Mouse (Mus musculus) gastrocnemius, adult 2 months (tissue): Measurements from ENCODE around the gene Tpra1. TPM values are rescaled to one million over a fixed set of nuclear protein-coding genes. Genes with fewer than 3 reads are reported as not detected.

ENCODE experiments used
- DNase-seq: peaks from one replicate; pipeline ENCODE4 v3.0.0; 2022
- H3K27ac ChIP-seq: fragments of 200-600 bp; 2 replicates; pipeline ENCODE4 v1.8.1; 2022; ENCODE audit warnings: mild to moderate bottlenecking
- H3K4me3 ChIP-seq: fragments of 200-600 bp; 2 replicates; pipeline ENCODE4 v1.8.1; 2022; ENCODE audit warnings: mild to moderate bottlenecking, moderate library complexity
- CTCF ChIP-seq: fragments of 200-600 bp; IDR thresholded peaks from 2 replicates; pipeline ENCODE4 v1.8.1; 2022; ENCODE audit warnings: antibody characterized with exemption, mild to moderate bottlenecking, moderate library complexity
- intact Hi-C: fragments of 180-260 bp; cut with DNase I; formaldehyde crosslinking; loops from one replicate; pipeline ENCODE4 v1.15.1; 2025
- total RNA-seq, 2 experiments: library from RNA; stranded (reverse); gene quantifications; 2 replicates each; pipeline ENCODE4 v1.2.3; 2021

The Tpra1 gene
- total RNA-seq, 2 experiments from 2014 or later = 25.5 to 26.1 TPM

DNA sequence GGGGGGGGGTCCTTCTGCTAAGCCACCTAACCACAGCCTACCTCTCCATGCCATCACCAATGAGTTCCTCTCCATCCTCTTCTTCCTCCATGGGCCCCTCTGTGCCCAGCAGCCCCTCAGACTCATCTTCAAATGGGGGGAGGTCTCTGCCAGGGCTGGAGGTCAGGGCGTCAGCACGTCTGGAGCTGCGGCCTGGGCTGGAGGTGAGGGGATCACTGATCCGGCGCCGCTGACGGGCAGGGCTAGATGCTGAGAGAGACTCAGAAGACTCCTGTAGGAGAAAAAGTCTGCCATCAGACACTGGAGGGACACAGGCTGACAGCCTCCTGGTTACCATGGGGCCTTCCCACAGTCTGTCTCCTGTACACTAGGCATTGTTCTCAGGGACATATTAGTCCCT, 4.8 kb upstream of the Tpra1 start:
- no peak for DNase-seq
- no peak overlapping the region for H3K27ac ChIP-seq
- H3K4me3 ChIP-seq = no peak overlapping the region
- intact Hi-C loops = no loop called here
- no peak for TF ChIP-seq CTCF

DNA sequence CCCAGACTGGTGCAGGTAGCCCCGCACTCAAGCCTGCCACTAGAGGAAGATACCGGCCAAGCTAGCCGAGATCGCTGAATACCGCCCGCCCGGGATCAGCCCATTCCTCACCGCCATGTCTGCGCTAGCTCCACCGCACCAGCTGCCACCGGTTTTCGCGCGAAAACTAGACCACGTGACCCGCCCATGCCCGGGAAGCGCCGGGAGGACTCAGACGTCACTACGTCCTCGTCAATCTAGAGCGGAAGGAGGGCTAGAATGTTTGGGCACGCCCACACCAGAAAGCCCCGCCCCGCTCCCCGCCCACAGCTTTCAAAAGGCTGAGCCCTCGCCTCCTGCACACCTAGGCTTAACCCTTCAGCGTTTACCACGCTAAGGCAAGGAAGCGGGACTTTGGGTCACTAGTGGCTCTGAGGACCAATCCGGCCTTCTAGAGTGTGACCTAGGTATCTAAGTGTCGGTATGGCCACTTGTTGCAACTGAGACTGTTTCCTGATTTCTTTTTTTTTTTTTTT, 3.5 kb upstream of the Tpra1 start, which contains the start of gene Mcm2:
TSS of gene Mcm2 (minus strand) at position 247 of the 515 bp plus-strand sequence.
- DNase-seq = peak; percentile 96
- intact Hi-C loops = no loop called here
- TF ChIP-seq CTCF = no peak
- Histone ChIP-seq H3K4me3 (peak within 1 kb of the TSS; percentile 76), H3K27ac (peak within 1 kb of the TSS; percentile 76)

DNA sequence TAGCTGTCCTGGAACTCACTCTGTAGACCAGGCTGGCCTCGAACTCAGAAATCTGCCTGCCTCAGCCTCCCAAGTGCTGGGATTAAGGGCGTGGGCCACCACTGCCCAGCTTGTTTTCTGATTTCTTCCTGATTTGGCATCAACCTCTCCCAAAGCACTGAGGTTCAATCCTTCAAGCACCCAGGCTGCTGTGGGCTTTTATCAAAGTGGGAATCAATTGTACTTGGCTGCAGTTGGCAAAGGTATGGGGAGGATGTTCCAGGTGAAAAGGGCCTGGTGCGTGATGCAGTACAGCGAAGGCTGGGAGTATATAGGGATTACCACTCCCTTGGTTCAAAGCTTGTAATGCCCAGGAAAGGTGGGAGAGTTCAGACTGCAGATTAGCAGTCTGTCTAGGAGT, 3.0 kb upstream of the Tpra1 start:
- Histone ChIP-seq H3K4me3 (peak overlapping the region; percentile 76), H3K27ac (peak overlapping the region; percentile 76)
- no peak for DNase-seq
- no peak for TF ChIP-seq CTCF
- intact Hi-C loops = no loop called here

DNA sequence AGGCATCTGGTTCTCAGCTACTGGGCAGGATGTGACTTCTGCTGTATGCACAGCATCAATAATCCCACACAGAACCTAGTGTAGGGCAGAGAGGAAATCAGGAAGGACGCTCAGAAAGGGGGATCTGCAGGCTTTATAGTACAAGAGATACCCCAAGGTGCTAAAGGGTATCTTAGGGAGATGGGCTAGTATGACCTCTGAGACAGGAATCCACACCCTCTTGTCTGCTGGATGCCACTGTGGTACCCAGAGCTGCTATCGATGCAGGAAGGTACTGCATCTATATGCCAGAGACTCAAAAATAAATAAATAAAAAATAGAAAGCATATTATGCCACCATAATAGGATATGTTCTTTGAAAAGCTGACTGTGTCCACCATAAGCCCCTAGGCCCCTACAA, 2.4 kb upstream of the Tpra1 start:
- H3K27ac ChIP-seq = no peak overlapping the region; the same call in 1 of the 2 replicates
- DNase-seq = no peak
- no peak for TF ChIP-seq CTCF
- H3K4me3 ChIP-seq = no peak overlapping the region
- intact Hi-C loops = no loop called here

DNA sequence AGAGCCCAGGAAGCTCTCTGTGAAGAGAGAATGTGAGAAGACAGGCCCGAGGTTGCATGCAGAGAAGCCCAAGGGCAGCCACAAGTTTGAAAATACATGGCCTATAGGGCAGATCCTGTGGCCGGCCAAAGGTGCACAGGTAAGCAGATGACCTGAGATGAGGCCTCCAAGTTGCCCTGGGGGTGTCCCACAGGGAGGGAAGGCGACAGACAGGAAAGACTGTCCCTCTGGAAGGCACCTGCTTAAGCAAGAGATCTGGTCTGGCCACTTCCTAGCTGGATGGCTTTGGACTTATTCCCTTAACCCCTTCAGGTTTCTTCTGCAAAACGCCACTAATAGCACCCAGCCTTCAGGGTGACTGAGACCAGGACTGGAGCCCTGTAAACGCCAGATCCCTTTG, 580 bp upstream of the Tpra1 start:
- peak overlapping the region; percentile 98 for H3K27ac ChIP-seq
- DNase-seq = no peak

DNA sequence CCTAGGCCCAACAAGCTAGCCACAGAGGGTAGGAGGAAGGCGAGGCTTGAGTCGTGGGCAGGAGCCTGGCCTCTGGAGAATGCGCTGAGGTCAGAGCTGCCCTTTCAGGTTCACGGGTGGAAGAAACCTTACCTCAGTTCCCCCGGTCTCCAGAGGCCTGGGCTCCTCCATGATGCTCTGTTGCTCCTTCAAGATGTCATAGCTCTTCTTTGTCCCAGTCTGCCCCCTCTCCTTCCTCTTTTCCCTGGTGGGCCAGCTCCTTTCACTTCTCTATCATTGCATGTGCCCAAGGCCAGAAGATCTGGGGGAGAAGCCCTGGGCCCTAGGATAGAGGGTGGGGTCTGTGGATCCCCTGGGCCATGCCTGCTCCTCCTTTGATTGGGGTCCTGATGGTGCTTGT, 1.7 kb downstream of the Tpra1 start:
- Histone ChIP-seq H3K27ac (peak overlapping the region; percentile 98), H3K4me3 (peak overlapping the region; percentile 97)
- DNase-seq = no peak
- intact Hi-C loops = no loop called here
- no peak for TF ChIP-seq CTCF

More for the DNA sequence above, 580 bp upstream of the Tpra1 start:
- TF ChIP-seq CTCF = no peak
- H3K4me3 ChIP-seq = peak overlapping the region; percentile 97
- intact Hi-C loops = no loop called here

DNA sequence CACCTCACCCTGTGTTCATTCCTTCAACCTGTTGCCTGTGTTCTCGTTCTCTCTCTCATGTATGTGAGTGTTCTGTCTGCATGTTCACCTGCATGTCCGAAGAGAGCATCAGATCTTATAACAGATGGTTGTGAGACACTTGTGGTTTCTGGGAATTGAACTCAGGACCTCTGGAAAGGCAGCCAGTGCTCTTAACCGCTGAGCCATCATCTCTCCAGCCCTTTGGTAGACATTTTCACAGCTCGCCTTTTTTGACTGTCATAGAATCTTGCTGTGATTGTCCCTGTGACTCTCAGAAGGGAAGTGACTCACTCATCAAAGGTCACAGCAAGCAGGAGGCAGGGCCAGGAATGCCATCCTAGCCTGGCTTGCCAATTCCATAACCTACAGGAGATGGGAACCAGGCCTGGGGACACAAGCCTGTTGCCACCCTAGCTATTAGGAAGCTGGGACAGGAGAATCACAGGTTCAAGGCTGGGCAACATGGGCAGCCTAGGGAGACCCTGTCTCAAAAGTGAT, 2.5 kb downstream of the Tpra1 start:
- intact Hi-C loops = no loop called here
- DNase-seq = no peak
- Histone ChIP-seq H3K4me3 (peak overlapping the region; percentile 97), H3K27ac (peak overlapping the region; percentile 98)
- no peak for TF ChIP-seq CTCF

DNA sequence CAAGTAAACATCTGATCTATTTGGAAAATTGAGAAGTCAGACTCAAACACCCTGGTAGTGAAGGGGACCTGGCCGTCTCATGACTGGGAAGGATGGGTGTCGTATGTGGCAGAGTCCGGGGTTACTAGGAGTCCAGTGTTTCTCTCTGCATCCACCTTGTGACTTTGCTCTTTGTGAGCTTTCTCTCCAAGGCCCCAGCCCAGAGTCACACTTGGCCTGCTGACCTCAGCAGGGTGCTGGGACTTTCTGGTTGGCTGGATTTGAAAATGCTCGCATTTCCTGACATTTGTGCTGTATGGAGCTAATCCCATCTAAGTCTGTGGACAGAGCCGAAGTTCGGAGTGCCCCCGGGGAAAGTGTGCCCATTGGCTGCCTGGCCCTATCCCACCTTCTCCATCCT, 3.0 kb downstream of the Tpra1 start:
- intact Hi-C loops = no loop called here
- peak overlapping the region; percentile 98 for H3K27ac ChIP-seq
- TF ChIP-seq CTCF = no peak

DNA sequence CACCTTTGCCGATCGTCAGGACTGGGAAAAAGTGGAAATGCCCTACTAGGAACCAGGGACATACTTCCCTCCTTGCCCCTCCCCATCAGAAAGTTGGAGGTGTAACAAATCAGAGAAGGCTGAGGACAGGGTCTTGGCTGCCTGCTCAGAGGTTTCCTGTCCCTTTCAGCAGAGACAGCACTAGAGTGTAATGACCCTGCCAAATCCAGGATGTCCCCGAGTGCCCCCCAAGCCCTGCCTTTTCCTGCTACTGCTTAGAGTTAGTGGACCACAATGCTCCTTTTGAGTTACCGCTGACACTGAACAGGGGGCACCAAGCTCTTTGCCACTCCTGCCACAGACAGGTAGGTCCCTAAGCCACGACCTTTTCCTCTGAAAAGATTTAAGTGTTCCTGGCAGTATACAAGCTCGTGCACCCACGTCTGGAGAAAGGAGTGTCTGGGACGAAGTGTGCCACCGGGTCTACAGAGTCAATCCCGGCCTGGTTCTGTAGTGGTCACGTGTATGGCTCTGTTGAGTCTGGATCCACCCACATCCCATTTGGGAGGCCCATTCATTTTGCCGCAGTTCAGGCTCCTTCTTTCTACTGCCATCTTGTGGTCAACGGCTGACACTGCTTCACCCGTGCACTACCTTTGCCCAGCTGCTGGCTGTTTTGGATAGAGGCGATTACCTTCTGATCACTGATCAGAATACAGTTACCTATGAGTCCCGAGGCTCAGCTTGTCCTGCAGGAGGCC, 4.5 kb downstream of the Tpra1 start:
- DNase-seq = peak; percentile 71
- peak overlapping the region; percentile 98 for H3K27ac ChIP-seq
- intact Hi-C loops = no loop called here
- TF ChIP-seq CTCF = peak; percentile 92
- H3K4me3 ChIP-seq = peak overlapping the region; percentile 31

More for the DNA sequence above, 3.0 kb downstream of the Tpra1 start:
- no peak for DNase-seq
- H3K4me3 ChIP-seq = 0 out of 2 replicates have a peak overlapping the region, but pooled peaks have one; percentile 17

DNA sequence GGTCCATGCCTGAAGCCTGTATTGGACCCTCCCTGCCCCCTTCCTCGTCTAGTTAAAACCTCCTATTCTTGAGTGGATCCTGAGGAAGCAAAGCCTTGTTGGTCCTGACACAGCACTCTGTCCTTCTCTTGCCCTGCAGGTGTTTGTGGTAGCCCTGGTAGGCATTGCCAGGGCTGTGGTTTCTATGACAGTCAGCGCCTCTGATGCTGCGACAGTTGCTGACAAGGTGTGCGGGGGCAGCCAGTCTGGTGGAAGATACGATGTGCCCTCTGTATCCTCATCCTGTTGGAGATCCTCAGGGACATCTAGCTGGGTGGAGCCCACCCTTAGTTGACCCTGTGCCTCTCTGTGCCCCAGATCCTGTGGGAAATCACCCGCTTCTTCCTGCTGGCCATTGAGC, 7.1 kb downstream of the Tpra1 start:
- TF ChIP-seq CTCF = no peak
- no peak overlapping the region for H3K4me3 ChIP-seq
- intact Hi-C loops = no loop called here
- no peak overlapping the region for H3K27ac ChIP-seq
- DNase-seq = no peak

DNA sequence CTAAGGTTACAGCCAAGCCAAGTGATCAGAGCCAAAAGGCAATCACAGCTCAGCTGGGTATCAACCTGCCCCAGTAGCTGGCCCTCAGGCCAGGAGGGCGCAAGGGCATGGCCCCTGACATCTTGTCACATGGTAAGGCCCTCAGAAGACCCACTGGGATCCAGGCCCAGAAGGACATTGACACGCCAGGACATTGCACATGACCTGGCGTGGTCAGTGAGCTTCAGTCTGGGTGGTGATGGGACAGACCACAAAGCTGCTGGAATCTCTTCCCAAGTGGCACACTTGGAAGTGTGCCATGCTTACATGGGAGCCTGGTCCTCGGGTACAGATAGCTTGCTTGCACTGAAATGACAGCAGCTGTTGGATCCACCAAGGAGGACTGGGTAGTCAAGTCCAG, 11.0 kb downstream of the Tpra1 start:
- TF ChIP-seq CTCF = no peak
- intact Hi-C loops = no loop called here

DNA sequence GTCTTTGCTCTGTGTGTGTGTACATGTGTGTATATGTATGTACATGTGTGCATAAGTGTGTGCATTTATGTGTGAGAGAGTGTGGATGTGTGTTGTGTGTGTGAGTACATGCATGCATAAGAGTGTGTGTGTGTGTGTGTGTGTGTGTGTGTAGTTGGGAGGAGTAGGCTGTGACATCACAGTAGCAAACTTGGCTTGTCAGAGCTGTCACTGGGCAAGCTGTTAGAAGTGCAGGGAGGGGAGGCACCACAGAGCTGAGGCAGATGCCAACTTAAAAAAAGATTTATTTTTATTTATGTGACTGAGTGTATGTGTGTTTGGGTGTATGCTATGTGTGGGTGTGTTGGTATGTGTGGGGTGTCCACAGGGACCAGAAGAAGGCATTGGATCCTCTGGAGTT, 11.4 kb downstream of the Tpra1 start:
- Histone ChIP-seq H3K4me3 (no peak overlapping the region), H3K27ac (peak overlapping the region; percentile 35; the same call in 1 of the 2 replicates)
- TF ChIP-seq CTCF = no peak
- DNase-seq = no peak
- intact Hi-C loops = no loop called here

More for the DNA sequence above, 11.0 kb downstream of the Tpra1 start:
- Histone ChIP-seq H3K4me3 (no peak overlapping the region), H3K27ac (peak overlapping the region; percentile 35; the same call in 1 of the 2 replicates)
- peak; percentile 67 for DNase-seq

DNA sequence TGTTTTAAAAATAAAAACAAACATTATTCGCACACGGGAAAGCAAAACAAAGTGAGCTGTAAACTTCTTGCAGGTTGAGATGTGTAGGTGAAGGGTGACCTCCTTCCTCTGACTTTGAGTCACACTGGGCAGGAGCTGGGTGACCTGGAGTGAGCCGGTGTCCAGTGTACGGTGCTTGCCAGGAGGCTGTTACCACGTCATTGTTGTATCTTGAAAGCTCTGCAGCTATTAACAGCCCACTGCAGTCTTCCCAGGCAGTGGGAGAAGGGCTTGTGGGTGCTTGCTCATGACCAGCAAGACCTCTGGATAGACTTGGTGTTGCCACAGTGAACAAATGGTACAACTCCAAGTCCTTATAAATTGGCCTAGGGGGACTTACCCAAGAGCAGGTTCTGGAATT, 12.7 kb downstream of the Tpra1 start:
- no peak for DNase-seq
- TF ChIP-seq CTCF = no peak
- intact Hi-C loops = no loop called here
- H3K4me3 ChIP-seq = no peak overlapping the region
- peak overlapping the region; percentile 20 for H3K27ac ChIP-seq
